Mouse (Mus musculus): ENCODE measurements around the gene Csad.

GRCm38 (mm10) chr15:102188883-102189282, 15.6 kb downstream of the Csad start:
- no peak for TF ChIP-seq TAL1 (IDR thresholded peaks at IDR 0.05; ENCODE audit: low read length)
- no peak for TF ChIP-seq GATA1 (IDR thresholded peaks at IDR 0.05; ENCODE audit: low read length)
